Mouse (Mus musculus) heart, adult 2 months (tissue): ENCODE data around the gene Cntn5. TPM values are rescaled to one million over a fixed set of nuclear protein-coding genes. Genes with fewer than 3 reads are reported as not detected.

Experiments used
- DNase-seq, 2 experiments: peaks; one replicate each; pipeline ENCODE4 v3.0.0; 2021
- H3K27ac ChIP-seq: fragments of 200-600 bp; 2 replicates; pipeline ENCODE4 v1.8.1; 2022
- H3K27me3 ChIP-seq: fragments of 200-500 bp; 2 replicates; pipeline ENCODE4 v1.6.1; 2012; ENCODE audit warnings: mild to moderate bottlenecking, low read length, inconsistent platforms, mixed read lengths; ENCODE audit not compliant: control insufficient read depth, insufficient read depth
- H3K36me3 ChIP-seq: fragments of 200-500 bp; 2 replicates; pipeline ENCODE4 v1.6.1; 2012; ENCODE audit warnings: low read length, inconsistent platforms; ENCODE audit not compliant: control insufficient read depth, insufficient read depth
- H3K4me1 ChIP-seq: fragments of 200-500 bp; 2 replicates; pipeline ENCODE4 v1.6.1; 2011; ENCODE audit warnings: low read length; ENCODE audit not compliant: control insufficient read depth, insufficient read depth
- H3K4me3 ChIP-seq: fragments of 200-600 bp; 2 replicates; pipeline ENCODE4 v1.8.1; 2022
- H3K79me2 ChIP-seq: fragments of 200-500 bp; replicated peaks from 2 replicates; pipeline ENCODE4 v1.6.1; 2012; ENCODE audit warnings: mild to moderate bottlenecking, inconsistent platforms, low read length, moderate library complexity, mixed read lengths; ENCODE audit not compliant: control insufficient read depth, insufficient read depth
- H3K9ac ChIP-seq: fragments of 200-500 bp; 2 replicates; pipeline ENCODE4 v1.6.1; 2012; ENCODE audit warnings: low read depth, mild to moderate bottlenecking, control low read depth, inconsistent platforms, low read length, mixed read lengths
- CTCF ChIP-seq: fragments of 200-600 bp; IDR thresholded peaks from 2 replicates; pipeline ENCODE4 v1.8.1; 2022; ENCODE audit warnings: antibody characterized with exemption, mild to moderate bottlenecking, moderate library complexity
- EP300 ChIP-seq: fragments of 200-500 bp; IDR thresholded peaks from 2 replicates; pipeline ENCODE4 v1.6.1; 2011; ENCODE audit warnings: low read depth, low read length, control low read depth; ENCODE audit not compliant: insufficient read depth
- POLR2A ChIP-seq: fragments of 200-500 bp; IDR thresholded peaks from 2 replicates; pipeline ENCODE4 v1.6.1; 2011; ENCODE audit warnings: mild to moderate bottlenecking, low read depth, low read length, control low read depth; ENCODE audit not compliant: insufficient read depth
- WGBS: fragments of 180-500 bp; shearing (Covaris S2); methylation state at CpG from one replicate; pipeline ENCODE4 v1.1.7; 2018; 5-methylcytosine and 5-hydroxymethylcytosine counted together
- intact Hi-C: fragments of 180-260 bp; cut with DNase I; formaldehyde crosslinking; loops from one replicate; pipeline ENCODE4 v1.15.1; 2025
- polyA plus RNA-seq: library from polyadenylated mRNA; depleted of rRNA; stranded (reverse); fragments of >200 nt; gene quantifications from 2 replicates; pipeline ENCODE4 v1.2.3, GENCODE M21; 2012
- total RNA-seq, 2 experiments: library from RNA; stranded (reverse); gene quantifications; 2 replicates each; pipeline ENCODE4 v1.2.3; 2021

Cntn5 gene
- total and polyA plus RNA-seq, 3 experiments: 0.21 to 0.48 (median 0.29) TPM

- H3K79me2 ChIP-seq: no peaks in the 10 kb centered on the region
- DNase-seq: no peak
- H3K27ac ChIP-seq: no peak overlapping the region
- intact Hi-C loops: no loop called here
- no peaks in the 10 kb centered on the region for H3K4me1 ChIP-seq
- H3K9ac ChIP-seq: no peak overlapping the region
- no peaks in the 10 kb centered on the region for H3K36me3 ChIP-seq
- no peak overlapping the region for H3K4me3 ChIP-seq
- no peaks in the 10 kb centered on the region for H3K27me3 ChIP-seq
- no peak for TF ChIP-seq POLR2A
- no peak for TF ChIP-seq EP300
- no peak for TF ChIP-seq CTCF
- 73% methylated on average over 4 of the region's 4 CpGs for WGBS
These were observed 859.4 kb downstream of the Cntn5 start for GRCm38 (mm10) chr9:10044969-10045789.

DNA sequence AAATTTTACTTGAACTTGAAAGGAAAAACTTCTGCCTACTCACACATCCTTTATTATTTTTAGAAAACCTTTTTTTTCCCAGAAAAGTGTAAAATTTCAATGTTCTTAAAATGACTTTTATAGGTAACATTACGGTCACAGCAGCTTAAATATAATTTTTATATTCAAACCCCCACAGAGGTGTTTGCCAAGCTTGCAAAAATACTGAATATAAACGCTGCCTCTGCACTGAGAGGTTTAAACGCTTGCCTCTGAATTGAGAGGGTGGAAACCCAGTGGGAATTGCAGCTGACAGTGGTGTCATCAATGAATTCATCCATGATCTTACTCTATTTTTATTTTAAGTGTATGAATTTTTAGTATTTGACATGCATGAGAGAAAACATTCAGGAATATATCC, 861.6 kb downstream of the Cntn5 start:
- intact Hi-C loops: no loop called here
- no peak overlapping the region for H3K4me3 ChIP-seq

DNA sequence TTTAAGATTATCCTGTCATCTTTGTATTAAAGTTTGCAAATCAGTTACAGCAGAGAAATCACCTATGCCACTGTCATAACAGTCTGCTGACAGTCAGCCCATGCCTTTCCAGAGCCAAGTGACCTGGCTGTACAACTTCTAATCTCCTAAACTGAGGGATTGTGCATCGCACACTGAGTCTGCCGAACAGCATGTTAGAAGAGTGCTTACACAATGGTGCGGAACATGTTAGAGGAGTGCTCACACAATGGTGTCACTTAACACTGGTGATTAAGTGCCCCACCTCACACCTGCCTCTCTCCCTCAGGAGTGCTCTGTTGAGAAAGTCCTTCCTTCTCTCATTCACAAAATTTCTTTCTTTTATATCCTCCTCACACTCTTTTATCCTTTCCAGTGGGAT, 889.4 kb downstream of the Cntn5 start:
- 85% methylated on average over 3 of the region's 3 CpGs for WGBS
- Histone ChIP-seq H3K27ac (no peak overlapping the region), H3K4me1 (no peaks in the 10 kb centered on the region), H3K79me2 (no peaks in the 10 kb centered on the region), H3K9ac (no peak overlapping the region), H3K27me3 (no peaks in the 10 kb centered on the region), H3K4me3 (no peak overlapping the region), H3K36me3 (no peaks in the 10 kb centered on the region)
- DNase-seq: no peak
- intact Hi-C loops: no loop called here
- TF ChIP-seq EP300 (no peak), POLR2A (no peak), CTCF (no peak)

More for the DNA sequence above, 861.6 kb downstream of the Cntn5 start:
- TF ChIP-seq CTCF (no peak), POLR2A (no peak), EP300 (no peak)
- no peaks in the 10 kb centered on the region for H3K4me1 ChIP-seq
- no peaks in the 10 kb centered on the region for H3K79me2 ChIP-seq
- no peaks in the 10 kb centered on the region for H3K27me3 ChIP-seq
- H3K9ac ChIP-seq: no peak overlapping the region
- WGBS: 69% methylated on average over 3 of the region's 3 CpGs
- H3K36me3 ChIP-seq: no peaks in the 10 kb centered on the region
- no peak overlapping the region for H3K27ac ChIP-seq
- no peak for DNase-seq

GRCm38 (mm10) chr9:9984028-9984427, 920.5 kb downstream of the Cntn5 start:
- no peak overlapping the region for H3K9ac ChIP-seq
- no peaks in the 10 kb centered on the region for H3K27me3 ChIP-seq
- no peak overlapping the region for H3K27ac ChIP-seq
- DNase-seq: no peak
- no peak overlapping the region for H3K4me3 ChIP-seq
- 75% methylated on average over 8 of the region's 8 CpGs for WGBS
- H3K79me2 ChIP-seq: no peaks in the 10 kb centered on the region
- TF ChIP-seq EP300 (no peak), POLR2A (no peak), CTCF (no peak)
- no peaks in the 10 kb centered on the region for H3K4me1 ChIP-seq
- intact Hi-C loops: no loop called here
- H3K36me3 ChIP-seq: no peaks in the 10 kb centered on the region

- DNase-seq: no peak
- intact Hi-C loops: no loop called here
- TF ChIP-seq POLR2A (no peak), CTCF (no peak), EP300 (no peak)
- Histone ChIP-seq H3K27me3 (no peaks in the 10 kb centered on the region), H3K79me2 (no peaks in the 10 kb centered on the region), H3K4me1 (no peaks in the 10 kb centered on the region), H3K9ac (no peak overlapping the region), H3K27ac (no peak overlapping the region), H3K4me3 (no peak overlapping the region), H3K36me3 (no peaks in the 10 kb centered on the region)
- WGBS: 72% methylated on average over 2 of the region's 2 CpGs
These were observed 921.4 kb downstream of the Cntn5 start for GRCm38 (mm10) chr9:9983220-9983619.

- 84% methylated on average over 4 of the region's 4 CpGs for WGBS
- no peaks in the 10 kb centered on the region for H3K79me2 ChIP-seq
- intact Hi-C loops: no loop called here
These were observed 939.2 kb downstream of the Cntn5 start for GRCm38 (mm10) chr9:9965370-9965769.

More at GRCm38 (mm10) chr9:9965370-9965769, 939.2 kb downstream of the Cntn5 start:
- no peak overlapping the region for H3K4me3 ChIP-seq
- no peak for TF ChIP-seq CTCF
- no peak for TF ChIP-seq EP300
- TF ChIP-seq POLR2A: no peak
- H3K4me1 ChIP-seq: no peaks in the 10 kb centered on the region
- H3K9ac ChIP-seq: no peak overlapping the region
- no peak overlapping the region for H3K27ac ChIP-seq
- no peaks in the 10 kb centered on the region for H3K27me3 ChIP-seq
- DNase-seq: no peak
- H3K36me3 ChIP-seq: no peaks in the 10 kb centered on the region
